Mouse (Mus musculus) neutrophil, adult 5-6 weeks (primary cell): Measurements from ENCODE around the gene Gm37419. TPM values are rescaled to one million over a fixed set of nuclear protein-coding genes. Genes with fewer than 3 reads are reported as not detected.

Experiments
- ATAC-seq: fragments of 151-379, 151-347 bp; 2 replicates; pipeline ENCODE4 v1.8.0; 2017; ENCODE audit warnings: mild to moderate bottlenecking, moderate TSS enrichment; ENCODE audit not compliant: insufficient number of reproducible peaks, poor library complexity, low FRiP score, severe bottlenecking; ENCODE audit errors: extremely low read depth
- total RNA-seq: library from RNA; stranded (forward); fragments of 200-1000 nt; gene quantifications from 2 replicates; pipeline ENCODE4 v1.2.3, GENCODE M21; 2017

Gene Gm37419
- total RNA-seq, 1 experiment from 2014 or later, result not detected

GRCm38 (mm10) chr16:24036398-24036797, 48.1 kb downstream of the Gm37419 start:
- ATAC-seq, result no peak

Other genes with a start within 250 kb of the Gm37419 start
- gene Sst, start 97.5 kb upstream of the Gm37419 start, total RNA-seq, result not detected in 2 replicates
- gene Rtp2, start 56.1 kb upstream of the Gm37419 start, total RNA-seq, result not detected in 2 replicates
- gene Bcl6, start 370 bp downstream of the Gm37419 start, total RNA-seq, result 100 and 112 TPM in 2 replicates